Mouse (Mus musculus): ENCODE measurements at regions not wholly inside any gene's neighbourhood (a gene's known extent, or its start where the extent isn't known, plus 50 kb on each side); places are given as distances from the start of the nearest gene placed in this dataset.
A peak's percentile ranks its signal among the peaks of the same experiment; 100 is the strongest.

- Histone ChIP-seq H3K27me3 (ENCODE audit: control insufficient read depth, insufficient read depth, low read length, poor library complexity, severe bottlenecking) (no peaks in the 10 kb centered on the region), H3K4me3 (ENCODE audit: low read depth, low read length) (no peak overlapping the region), H3K9ac (ENCODE audit: low read depth, poor library complexity, severe bottlenecking) (no peak overlapping the region), H3K27ac (ENCODE audit: insufficient read depth, low read length) (peak overlapping the region; percentile 76), H3K36me3 (ENCODE audit: control insufficient read depth, insufficient read depth, low read length, poor library complexity, severe bottlenecking) (no peaks in the 10 kb centered on the region), H3K9me3 (replicated peaks; ENCODE audit: control insufficient read depth, insufficient read depth, low read length, poor library complexity, severe bottlenecking) (peaks cover 5% of the 10 kb centered on the region), H3K4me1 (ENCODE audit: control insufficient read depth, insufficient read depth, low read length) (peaks cover 3% of the 10 kb centered on the region)
- TF ChIP-seq EP300 (IDR thresholded peaks at IDR 0.05; ENCODE audit: insufficient read depth, low read depth, low read length): 0 out of 2 replicates have a peak, but pooled peaks have one; percentile 15
- no peak for TF ChIP-seq POLR2A (IDR thresholded peaks at IDR 0.05; ENCODE audit: insufficient read depth, low read length)
- no peak for TF ChIP-seq CTCF (IDR thresholded peaks at IDR 0.05; ENCODE audit: low read depth, low read length)
Observed at GRCm38 (mm10) chr6:133963264-133963663, 72.2 kb upstream of the Etv6 start.

- Histone ChIP-seq H3K9me3 (replicated peaks; ENCODE audit: control insufficient read depth, insufficient read depth, low read length, poor library complexity, severe bottlenecking) (peaks cover 5% of the 10 kb centered on the region), H3K9ac (ENCODE audit: low read depth, poor library complexity, severe bottlenecking) (no peak overlapping the region), H3K4me3 (ENCODE audit: low read depth, low read length) (no peak overlapping the region), H3K27me3 (ENCODE audit: control insufficient read depth, insufficient read depth, low read length, poor library complexity, severe bottlenecking) (no peaks in the 10 kb centered on the region), H3K4me1 (ENCODE audit: control insufficient read depth, insufficient read depth, low read length) (peaks cover 3% of the 10 kb centered on the region), H3K36me3 (ENCODE audit: control insufficient read depth, insufficient read depth, low read length, poor library complexity, severe bottlenecking) (no peaks in the 10 kb centered on the region), H3K27ac (ENCODE audit: insufficient read depth, low read length) (no peak overlapping the region)
- TF ChIP-seq EP300 (IDR thresholded peaks at IDR 0.05; ENCODE audit: insufficient read depth, low read depth, low read length) (no peak), POLR2A (IDR thresholded peaks at IDR 0.05; ENCODE audit: insufficient read depth, low read length) (no peak), CTCF (IDR thresholded peaks at IDR 0.05; ENCODE audit: low read depth, low read length) (no peak)
Observed at GRCm38 (mm10) chr6:133967286-133967685, 68.2 kb upstream of the Etv6 start.

DNA sequence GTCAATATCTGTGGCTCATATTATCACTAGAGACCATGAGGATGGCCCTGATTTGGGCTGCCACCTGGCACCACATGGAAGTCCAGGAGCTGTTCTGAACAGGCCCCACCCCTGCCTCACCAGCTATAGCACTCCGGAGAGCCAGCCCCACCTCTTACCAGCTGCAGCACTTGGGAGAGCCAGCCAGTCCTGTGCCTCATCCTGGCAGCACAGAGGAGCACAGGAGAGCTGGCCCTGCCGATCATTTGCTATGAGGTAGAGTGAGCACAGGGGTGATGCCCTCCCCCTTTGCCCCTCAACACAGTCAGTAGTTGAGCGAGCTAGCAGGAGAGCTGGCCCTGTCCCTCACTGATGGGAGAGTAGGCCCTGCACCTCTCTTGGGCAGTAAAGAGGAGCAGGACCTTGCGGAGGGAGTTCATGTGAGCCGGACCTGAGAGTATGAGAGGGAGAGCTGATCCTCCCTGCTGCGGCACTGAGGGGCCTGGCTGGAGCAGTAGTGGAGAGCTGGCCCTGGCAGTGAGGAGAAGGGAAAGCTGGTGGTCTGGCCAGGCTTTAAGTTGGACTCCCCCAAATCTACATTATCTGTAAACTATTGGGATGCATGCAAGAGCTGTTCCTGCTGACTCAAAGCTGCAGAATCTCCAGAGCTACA, 63.3 kb upstream of the Etv6 start:
- Histone ChIP-seq H3K9me3 (replicated peaks; ENCODE audit: control insufficient read depth, insufficient read depth, low read length, poor library complexity, severe bottlenecking) (no peaks in the 10 kb centered on the region), H3K36me3 (ENCODE audit: control insufficient read depth, insufficient read depth, low read length, poor library complexity, severe bottlenecking) (no peaks in the 10 kb centered on the region), H3K27ac (ENCODE audit: insufficient read depth, low read length) (no peak overlapping the region), H3K4me3 (ENCODE audit: low read depth, low read length) (no peak overlapping the region), H3K27me3 (ENCODE audit: control insufficient read depth, insufficient read depth, low read length, poor library complexity, severe bottlenecking) (no peaks in the 10 kb centered on the region), H3K9ac (ENCODE audit: low read depth, poor library complexity, severe bottlenecking) (no peak overlapping the region), H3K4me1 (ENCODE audit: control insufficient read depth, insufficient read depth, low read length) (no peaks in the 10 kb centered on the region)
- no peak for TF ChIP-seq EP300 (IDR thresholded peaks at IDR 0.05; ENCODE audit: insufficient read depth, low read depth, low read length)

DNA sequence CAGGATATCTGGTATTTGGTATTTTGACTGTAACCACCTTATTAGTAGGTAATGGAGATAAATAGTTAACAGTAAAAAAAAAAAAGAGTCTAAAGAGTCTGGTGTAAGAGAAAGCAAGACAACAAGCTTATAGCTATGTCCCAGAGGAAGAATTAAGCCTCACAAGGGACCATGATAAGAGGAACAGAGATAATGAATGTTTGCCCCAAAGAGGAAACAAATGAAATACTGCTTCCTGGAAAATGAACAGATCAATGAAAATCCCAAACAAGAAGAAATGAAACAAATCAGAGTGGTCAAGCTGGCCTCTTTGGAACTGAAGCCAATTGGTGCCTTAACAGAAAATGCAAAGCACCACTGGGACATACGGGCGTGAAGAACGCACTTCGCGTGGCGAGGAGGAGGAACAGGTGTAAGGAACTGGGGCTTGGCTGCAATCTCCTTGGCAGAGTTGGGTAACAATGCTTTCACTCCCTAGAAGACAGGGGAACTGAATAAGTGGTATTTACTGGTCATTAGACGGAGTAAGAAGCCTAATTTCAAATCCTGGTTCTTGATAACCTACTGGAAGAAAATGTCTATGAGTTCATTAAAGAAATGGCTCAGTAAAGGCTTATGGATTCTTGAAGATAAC, 62.2 kb upstream of the Etv6 start:
- TF ChIP-seq POLR2A (IDR thresholded peaks at IDR 0.05; ENCODE audit: insufficient read depth, low read length) (no peak), EP300 (IDR thresholded peaks at IDR 0.05; ENCODE audit: insufficient read depth, low read depth, low read length) (no peak), CTCF (IDR thresholded peaks at IDR 0.05; ENCODE audit: low read depth, low read length) (no peak)
- no peak overlapping the region for H3K27ac ChIP-seq (ENCODE audit: insufficient read depth, low read length)
- no peaks in the 10 kb centered on the region for H3K4me1 ChIP-seq (ENCODE audit: control insufficient read depth, insufficient read depth, low read length)
- H3K27me3 ChIP-seq (ENCODE audit: control insufficient read depth, insufficient read depth, low read length, poor library complexity, severe bottlenecking): no peaks in the 10 kb centered on the region
- H3K9ac ChIP-seq (ENCODE audit: low read depth, poor library complexity, severe bottlenecking): no peak overlapping the region
- no peaks in the 10 kb centered on the region for H3K36me3 ChIP-seq (ENCODE audit: control insufficient read depth, insufficient read depth, low read length, poor library complexity, severe bottlenecking)
- H3K4me3 ChIP-seq (ENCODE audit: low read depth, low read length): no peak overlapping the region
- H3K9me3 ChIP-seq (replicated peaks; ENCODE audit: control insufficient read depth, insufficient read depth, low read length, poor library complexity, severe bottlenecking): no peaks in the 10 kb centered on the region

GRCm38 (mm10) chr6:133975951-133976350, 59.5 kb upstream of the Etv6 start:
- Histone ChIP-seq H3K9ac (ENCODE audit: low read depth, poor library complexity, severe bottlenecking) (no peak overlapping the region), H3K4me1 (ENCODE audit: control insufficient read depth, insufficient read depth, low read length) (no peaks in the 10 kb centered on the region), H3K4me3 (ENCODE audit: low read depth, low read length) (no peak overlapping the region), H3K27me3 (ENCODE audit: control insufficient read depth, insufficient read depth, low read length, poor library complexity, severe bottlenecking) (no peaks in the 10 kb centered on the region), H3K27ac (ENCODE audit: insufficient read depth, low read length) (no peak overlapping the region), H3K36me3 (ENCODE audit: control insufficient read depth, insufficient read depth, low read length, poor library complexity, severe bottlenecking) (no peaks in the 10 kb centered on the region), H3K9me3 (replicated peaks; ENCODE audit: control insufficient read depth, insufficient read depth, low read length, poor library complexity, severe bottlenecking) (no peaks in the 10 kb centered on the region)
- no peak for TF ChIP-seq CTCF (IDR thresholded peaks at IDR 0.05; ENCODE audit: low read depth, low read length)
- no peak for TF ChIP-seq POLR2A (IDR thresholded peaks at IDR 0.05; ENCODE audit: insufficient read depth, low read length)
- no peak for TF ChIP-seq EP300 (IDR thresholded peaks at IDR 0.05; ENCODE audit: insufficient read depth, low read depth, low read length)

DNA sequence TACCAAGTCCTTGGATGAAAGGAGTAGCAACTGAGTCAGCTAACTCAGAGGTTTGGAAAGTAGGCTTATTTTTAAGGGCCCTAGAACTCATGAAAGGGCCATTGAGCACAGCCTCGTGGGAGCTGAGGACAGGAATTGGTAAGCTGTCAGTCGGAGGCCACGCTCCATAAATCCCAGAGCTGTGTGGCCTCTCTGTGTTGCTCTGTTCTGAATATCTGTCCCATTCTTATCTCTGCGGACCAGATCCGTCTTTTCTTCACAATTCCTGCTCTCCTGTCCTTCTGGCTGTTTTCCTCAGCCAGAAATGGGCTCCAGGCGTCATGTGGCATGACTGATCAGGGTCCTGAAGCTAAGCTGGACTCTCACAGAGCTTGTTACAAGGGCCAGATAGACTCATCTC, 58.6 kb upstream of the Etv6 start:
- no peaks in the 10 kb centered on the region for H3K9me3 ChIP-seq (replicated peaks; ENCODE audit: control insufficient read depth, insufficient read depth, low read length, poor library complexity, severe bottlenecking)
- H3K9ac ChIP-seq (ENCODE audit: low read depth, poor library complexity, severe bottlenecking): no peak overlapping the region
- H3K36me3 ChIP-seq (ENCODE audit: control insufficient read depth, insufficient read depth, low read length, poor library complexity, severe bottlenecking): no peaks in the 10 kb centered on the region
- no peak overlapping the region for H3K27ac ChIP-seq (ENCODE audit: insufficient read depth, low read length)
- no peaks in the 10 kb centered on the region for H3K27me3 ChIP-seq (ENCODE audit: control insufficient read depth, insufficient read depth, low read length, poor library complexity, severe bottlenecking)
- TF ChIP-seq EP300 (IDR thresholded peaks at IDR 0.05; ENCODE audit: insufficient read depth, low read depth, low read length) (no peak), POLR2A (IDR thresholded peaks at IDR 0.05; ENCODE audit: insufficient read depth, low read length) (no peak), CTCF (IDR thresholded peaks at IDR 0.05; ENCODE audit: low read depth, low read length) (no peak)
- H3K4me3 ChIP-seq (ENCODE audit: low read depth, low read length): no peak overlapping the region
- H3K4me1 ChIP-seq (ENCODE audit: control insufficient read depth, insufficient read depth, low read length): no peaks in the 10 kb centered on the region

All from ES-Bruce4 (cell line).